Mouse (Mus musculus) regulatory T cell (primary cell): Measurements from ENCODE around the gene Ldb3.

Source experiments
- in situ Hi-C: fragments of 300-600 bp; cut with MboI, MseI; formaldehyde crosslinking; loops from one replicate; pipeline ENCODE4 v1.15.1; 2025; ENCODE audit warnings: high pct_unique_total_duplicates

Ldb3 gene

DNA sequence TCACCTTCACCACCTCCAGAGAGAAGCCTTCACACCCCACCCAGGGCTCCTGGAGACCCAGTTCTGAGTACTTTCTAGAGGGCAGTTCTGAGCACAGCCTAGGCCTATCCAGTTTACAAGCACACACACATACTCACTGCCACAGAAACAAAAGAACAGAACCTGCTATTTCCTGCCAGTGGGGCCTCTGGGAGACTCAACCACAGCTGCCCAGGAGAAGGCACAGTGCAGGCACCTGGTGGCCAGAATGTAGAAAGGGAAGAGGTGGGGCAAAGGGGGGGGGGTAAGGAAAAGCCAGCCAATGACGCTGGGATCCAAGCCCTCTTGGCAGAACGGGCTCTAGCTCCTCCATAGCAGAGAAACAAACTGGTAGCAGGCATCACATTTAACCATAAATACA lies 26.1 kb downstream of the Ldb3 start:
- in situ Hi-C loops = loop anchor here (25.0 kb wide), 1 partner anchor 475 kb away; the partner anchor contains the start of gene Anxa8

- in situ Hi-C loops = loop anchor here (25.0 kb wide), 1 partner anchor 474 kb away; the partner anchor contains the start of gene Anxa8
These were observed 26.8 kb downstream of the Ldb3 start for GRCm38 (mm10) chr14:34561647-34562046.

DNA sequence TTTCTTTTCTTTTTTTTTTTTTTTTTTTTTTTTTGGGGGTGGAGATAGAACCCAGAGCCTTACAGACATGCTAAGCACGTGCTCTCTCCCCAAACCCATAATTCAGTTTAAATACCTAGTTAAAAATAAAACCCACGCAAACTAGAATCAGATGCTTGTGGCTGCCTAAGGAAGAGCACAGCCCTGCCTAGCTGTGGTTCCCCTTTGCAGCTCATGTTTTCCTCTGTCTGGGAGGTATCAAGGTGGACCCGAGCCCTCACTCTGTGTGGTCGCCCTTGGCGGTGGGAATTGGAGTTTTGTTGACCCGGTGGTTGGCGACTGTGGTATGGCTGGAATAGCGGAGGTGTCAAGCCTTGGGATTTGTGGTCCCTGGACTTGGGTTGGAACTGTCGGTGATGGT lies 29.5 kb downstream of the Ldb3 start:
- in situ Hi-C loops = loop anchor here (5.0 to 25.0 kb wide), 2 partner anchors 137 to 472 kb away; partner anchors contain the start of gene Anxa8

GRCm38 (mm10) chr14:34555211-34555610 lies 33.3 kb downstream of the Ldb3 start:
- in situ Hi-C loops = loop anchor here (5.0 to 25.0 kb wide), 2 partner anchors 133 to 468 kb away; partner anchors contain the start of gene Anxa8

GRCm38 (mm10) chr14:34554047-34554446 lies 34.4 kb downstream of the Ldb3 start:
- in situ Hi-C loops = loop anchor here (25.0 kb wide), 1 partner anchor 467 kb away; the partner anchor contains the start of gene Anxa8

DNA sequence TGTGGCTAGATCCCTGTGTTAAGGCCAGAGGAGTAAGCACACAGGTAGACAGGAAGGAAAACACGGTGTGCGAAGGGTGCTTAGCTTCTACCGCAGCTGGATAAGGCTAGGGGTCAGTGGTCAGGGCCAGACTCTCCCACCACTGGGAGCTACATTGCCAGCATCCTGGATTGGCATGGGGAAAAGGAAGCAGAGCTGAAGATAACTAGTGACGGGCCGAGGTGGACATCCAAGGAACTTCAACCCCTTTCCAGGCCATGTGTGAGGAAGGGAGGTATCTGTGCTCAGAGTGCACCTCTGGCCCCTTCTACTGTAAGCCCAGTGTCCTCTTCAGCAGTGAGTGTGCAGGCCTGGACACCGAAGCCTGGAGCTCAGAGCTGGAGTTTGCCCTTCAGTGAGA lies 35.0 kb downstream of the Ldb3 start:
- in situ Hi-C loops = loop anchor here (25.0 kb wide), 1 partner anchor 466 kb away; the partner anchor contains the start of gene Anxa8

DNA sequence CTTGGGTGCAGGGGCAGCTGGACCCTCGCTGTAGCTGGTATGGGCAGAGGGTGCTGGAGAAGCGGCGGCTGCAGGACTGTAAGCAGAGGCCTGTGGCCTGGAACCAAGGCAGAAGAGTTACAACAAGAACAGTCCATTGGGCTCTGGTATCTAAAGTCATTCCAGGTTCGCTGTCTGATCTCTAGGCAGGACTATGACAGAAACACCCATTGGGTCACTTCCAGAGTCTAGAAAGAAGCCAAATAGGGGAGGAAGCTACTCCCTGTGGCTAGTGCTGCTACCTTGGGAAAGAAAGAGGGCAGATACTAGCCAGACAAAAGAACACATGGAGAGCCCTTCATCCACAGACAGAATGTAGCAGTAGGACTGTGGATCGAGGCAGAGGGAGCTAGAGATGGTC lies 36.3 kb downstream of the Ldb3 start:
- in situ Hi-C loops = loop anchor here (25.0 kb wide), 1 partner anchor 465 kb away; the partner anchor contains the start of gene Anxa8

- in situ Hi-C loops = no loop called here
These were observed 39.3 kb downstream of the Ldb3 start for GRCm38 (mm10) chr14:34549004-34549671.

DNA sequence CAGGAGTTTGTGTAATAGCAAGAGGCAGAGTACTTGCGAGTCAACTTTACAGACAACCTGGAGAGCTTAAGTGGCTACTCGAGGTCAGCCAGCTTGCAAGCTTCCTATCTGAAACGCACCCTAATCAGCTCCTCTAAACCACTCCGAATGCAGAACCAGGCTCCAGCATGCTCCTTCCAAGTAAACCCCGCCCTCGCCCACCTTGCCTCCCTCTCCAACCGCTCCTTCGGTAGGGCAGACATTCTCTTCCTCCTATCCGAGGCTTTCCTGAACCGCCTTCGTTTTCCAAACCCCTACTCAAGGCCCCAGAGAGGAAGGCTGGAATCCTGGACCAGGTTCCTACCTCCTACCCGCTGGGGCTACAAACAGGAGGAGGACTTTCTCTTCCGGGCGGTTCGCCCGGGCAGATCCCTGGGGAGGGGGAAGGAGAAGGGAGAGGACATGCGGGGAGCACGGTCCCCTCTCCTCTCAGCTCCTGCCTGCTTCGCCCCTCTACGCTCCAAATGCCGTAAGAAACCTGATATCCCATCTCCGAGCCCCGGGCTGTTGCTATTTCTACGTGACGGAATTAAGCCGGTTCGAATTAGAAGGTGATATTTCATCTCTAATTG lies 40.0 kb downstream of the Ldb3 start:
- in situ Hi-C loops = no loop called here

GRCm38 (mm10) chr14:34544545-34544944 lies 43.9 kb downstream of the Ldb3 start:
- in situ Hi-C loops = no loop called here

DNA sequence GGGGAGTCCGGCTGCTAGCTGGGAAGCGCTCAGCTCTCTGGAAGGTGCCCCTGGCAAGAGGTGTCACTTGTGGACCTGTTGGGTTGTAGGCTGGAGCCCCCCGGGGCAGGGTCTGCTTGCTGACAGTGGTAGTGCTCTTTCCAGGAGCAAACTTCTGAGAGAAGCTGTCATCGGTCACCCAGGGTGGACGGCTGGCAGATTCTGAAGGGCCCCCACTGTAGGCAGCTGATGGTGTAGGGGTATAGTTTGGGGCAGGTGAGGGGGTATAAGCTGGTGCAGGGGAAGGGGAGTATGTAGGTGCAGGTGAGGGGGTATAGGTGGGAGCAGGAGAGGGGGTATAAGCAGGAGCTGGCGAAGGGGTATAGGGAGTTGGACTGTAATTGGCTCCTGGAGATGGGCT lies 44.5 kb downstream of the Ldb3 start:
- in situ Hi-C loops = no loop called here

- in situ Hi-C loops = no loop called here
These were observed 44.9 kb downstream of the Ldb3 start for GRCm38 (mm10) chr14:34543596-34543995.

- in situ Hi-C loops = no loop called here
These were observed 46.6 kb downstream of the Ldb3 start for GRCm38 (mm10) chr14:34541896-34542295.

DNA sequence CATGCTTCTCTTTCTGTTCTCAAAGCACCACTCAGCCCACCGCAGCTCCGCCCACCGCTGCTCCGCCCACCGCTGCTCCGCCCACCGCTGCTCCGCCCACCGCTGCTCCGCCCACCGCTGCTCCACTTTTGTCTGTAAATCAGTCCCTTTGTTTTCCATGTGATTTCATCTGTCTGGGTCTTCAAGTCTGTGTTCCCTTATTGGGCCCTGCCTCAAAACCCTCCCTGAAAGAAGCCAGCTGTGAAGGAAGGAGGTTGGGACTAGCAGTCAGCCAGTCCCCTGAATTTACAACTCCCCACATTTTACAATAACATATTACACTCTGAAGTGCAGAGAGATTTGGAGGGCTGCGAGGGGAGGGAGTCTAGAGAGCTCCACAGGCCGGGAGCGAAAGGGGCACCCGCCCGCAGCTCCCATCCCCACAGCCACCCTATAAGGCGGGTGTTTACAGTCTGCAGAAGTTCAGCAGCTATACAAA lies 47.8 kb downstream of the Ldb3 start:
- in situ Hi-C loops = no loop called here

DNA sequence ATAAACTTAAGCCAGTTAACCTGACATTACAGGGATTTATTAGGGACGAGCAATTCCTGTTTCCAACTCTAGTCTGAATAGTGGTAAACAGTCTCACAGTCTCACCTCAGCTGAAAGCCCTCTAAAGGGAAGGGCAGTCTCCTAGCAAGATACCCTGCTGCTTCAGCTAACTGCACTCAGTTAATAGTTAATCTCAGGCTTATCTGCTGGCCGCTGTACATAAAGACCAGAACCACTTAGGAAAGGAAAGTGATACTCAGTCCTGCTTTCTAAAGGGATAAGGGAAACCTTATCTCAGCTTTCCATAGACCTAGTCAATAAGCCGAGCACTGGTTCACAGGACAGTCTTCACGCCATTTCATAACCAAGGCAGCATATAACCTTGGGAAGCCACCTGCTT lies 52.6 kb downstream of the Ldb3 start:
- in situ Hi-C loops = no loop called here

DNA sequence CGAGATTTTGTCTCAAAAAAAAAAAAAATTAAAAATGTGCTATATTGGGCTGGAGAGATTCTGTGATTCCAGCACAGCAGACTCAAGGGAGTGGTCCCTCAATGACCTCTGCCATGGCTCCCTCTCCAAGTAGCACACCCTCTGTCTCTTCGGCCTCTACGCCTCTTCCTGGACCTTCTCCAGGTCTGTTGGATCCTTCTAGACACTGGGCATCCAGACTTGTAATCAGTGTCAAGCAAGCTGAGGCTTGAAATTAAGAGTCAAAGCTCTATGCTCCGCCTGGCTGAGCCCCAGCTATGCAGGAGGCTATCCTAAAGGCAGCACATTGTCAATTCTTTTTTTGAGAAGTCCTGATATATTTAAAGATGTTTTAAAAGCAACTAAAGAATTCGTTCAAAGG lies 54.9 kb downstream of the Ldb3 start:
- in situ Hi-C loops = no loop called here

DNA sequence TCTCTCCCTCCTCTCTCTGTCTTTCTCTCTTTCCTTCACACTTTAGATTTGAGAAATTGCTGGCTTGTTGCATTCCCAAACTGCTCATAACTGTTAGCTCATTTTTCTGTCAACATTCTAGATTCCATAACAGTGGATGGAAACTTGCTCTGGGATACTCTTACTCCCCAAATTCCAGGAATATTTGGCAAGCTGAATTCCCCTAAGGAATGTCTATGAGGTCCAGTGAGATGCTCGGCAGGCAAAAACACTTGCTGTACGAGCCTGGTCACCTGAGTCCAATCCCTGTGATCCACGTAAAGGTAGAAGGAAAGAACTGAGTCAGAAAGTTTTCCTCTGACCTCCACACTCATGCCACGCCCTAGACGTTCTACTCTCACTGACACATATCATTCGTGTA lies 55.9 kb downstream of the Ldb3 start:
- in situ Hi-C loops = no loop called here

GRCm38 (mm10) chr14:34528804-34529203 lies 59.7 kb downstream of the Ldb3 start:
- in situ Hi-C loops = no loop called here

DNA sequence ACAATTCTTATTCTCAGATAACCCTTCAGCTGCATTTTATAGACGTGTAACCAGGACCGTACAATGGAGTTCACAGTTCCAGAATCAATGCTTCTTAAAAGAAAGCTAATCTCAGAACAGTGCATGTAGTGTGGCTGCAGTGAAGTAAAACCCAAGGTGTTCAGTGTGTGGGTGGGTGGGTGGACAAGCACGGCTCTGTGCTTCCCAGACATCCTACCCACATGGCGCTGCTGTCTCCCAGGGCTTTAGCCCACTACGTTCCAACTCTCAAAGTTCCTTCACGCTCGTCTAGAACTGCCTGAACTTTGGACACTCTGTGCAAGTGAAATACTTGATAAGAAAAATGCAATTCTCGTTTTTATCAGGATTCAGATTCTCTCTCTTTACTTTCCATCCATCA lies 65.8 kb downstream of the Ldb3 start, which contains the start of gene 9230112D13Rik:
Gene 9230112D13Rik, minus strand, starts transcription at position 101 of the 400 bp plus-strand sequence.
- in situ Hi-C loops = no loop called here

- in situ Hi-C loops = no loop called here
These were observed 70.4 kb downstream of the Ldb3 start for GRCm38 (mm10) chr14:34517959-34518544.

- in situ Hi-C loops = no loop called here
These were observed 71.4 kb downstream of the Ldb3 start for GRCm38 (mm10) chr14:34516960-34517577.

GRCm38 (mm10) chr14:34515860-34516259 lies 72.6 kb downstream of the Ldb3 start:
- in situ Hi-C loops = no loop called here
